Mouse (Mus musculus) stomach, embryonic 15.5 days (tissue): ENCODE measurements around the gene Sel1l. TPM values are rescaled to one million over a fixed set of nuclear protein-coding genes. Genes with fewer than 3 reads are reported as not detected.
A peak's percentile ranks its signal among the peaks of the same experiment; 100 is the strongest.

Source experiments
- ATAC-seq: fragments of 200-750 bp; cut with Nextera tagmentation; 2 replicates; pipeline ENCODE4 v1.8.0; 2017; ENCODE audit warnings: low read depth, moderate number of reproducible peaks, moderate TSS enrichment; ENCODE audit not compliant: insufficient read depth, low FRiP score
- H3K27ac ChIP-seq: fragments of 300-500 bp; sonication (generic); 2 replicates; pipeline ENCODE4 v1.5.1; 2015; ENCODE audit warnings: mild to moderate bottlenecking, inconsistent platforms
- H3K27me3 ChIP-seq: fragments of 300-500 bp; sonication (generic); replicated peaks from 2 replicates; pipeline ENCODE4 v1.6.1; 2015; ENCODE audit warnings: inconsistent platforms
- H3K36me3 ChIP-seq: fragments of 300-500 bp; sonication (generic); 2 replicates; pipeline ENCODE4 v1.6.1; 2015; ENCODE audit warnings: inconsistent platforms
- H3K4me1 ChIP-seq: fragments of 300-500 bp; sonication (generic); 2 replicates; pipeline ENCODE4 v1.6.1; 2015; ENCODE audit warnings: inconsistent platforms
- H3K4me2 ChIP-seq: fragments of 300-500 bp; sonication (generic); 2 replicates; pipeline ENCODE4 v1.6.1; 2015; ENCODE audit warnings: mild to moderate bottlenecking, inconsistent platforms
- H3K4me3 ChIP-seq: fragments of 300-500 bp; sonication (generic); replicated peaks from 2 replicates; pipeline ENCODE4 v1.5.1; 2015; ENCODE audit warnings: inconsistent platforms
- H3K9ac ChIP-seq: fragments of 300-500 bp; sonication (generic); 2 replicates; pipeline ENCODE4 v1.6.1; 2015; ENCODE audit warnings: inconsistent platforms
- H3K9me3 ChIP-seq: fragments of 300-500 bp; sonication (generic); 2 replicates; pipeline ENCODE4 v1.6.1; 2016; ENCODE audit warnings: inconsistent platforms
- WGBS: fragments of 180-500 bp; shearing (Covaris S2); methylation state at CpG from one replicate; pipeline ENCODE4 v1.1.7; 2015; 5-methylcytosine and 5-hydroxymethylcytosine counted together
- microRNA-seq: library from miRNA; unstranded; fragments of <30 nt; microRNA quantifications from one replicate; pipeline ENCODE4, GENCODE M21; 2016
- polyA plus RNA-seq: library from polyadenylated mRNA; unstranded; fragments of >200 nt; fragmentation: Nextera tagmentation; extraction: Ambion mirVana; gene quantifications from 2 replicates; pipeline ENCODE4 v1.2.1, GENCODE M21; 2015

The Sel1l gene
- polyA plus RNA-seq, 1 experiment from 2014 or later, result 133 TPM

DNA sequence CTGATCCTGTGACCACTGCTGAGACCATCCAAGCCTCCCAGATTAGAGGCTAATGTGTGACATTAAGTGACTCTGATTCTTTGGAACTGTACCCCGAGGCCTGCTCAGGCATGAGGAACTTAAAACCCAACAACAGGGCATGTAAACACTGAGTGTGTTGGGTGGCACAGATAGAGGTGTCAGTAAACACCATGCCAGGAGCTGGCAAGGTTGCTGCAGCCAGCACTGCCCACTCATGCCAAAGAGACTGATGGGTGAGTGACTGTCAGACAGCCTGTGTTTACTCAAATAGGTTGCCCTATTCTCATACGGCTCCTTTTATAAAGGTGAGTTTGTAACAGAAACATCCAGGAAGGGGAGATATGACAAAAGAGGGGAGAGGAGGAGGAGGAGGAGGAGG, 80.1 kb downstream of the Sel1l start:
- H3K27me3 ChIP-seq, result no peaks in the 10 kb centered on the region
- 58% methylated on average over 2 of the region's 2 CpGs for WGBS
- H3K36me3 ChIP-seq, result no peaks in the 10 kb centered on the region
- H3K27ac ChIP-seq, result no peak overlapping the region
- H3K4me2 ChIP-seq, result no peak overlapping the region
- ATAC-seq, result no peak
- H3K9ac ChIP-seq, result no peak overlapping the region
- peaks cover 13% of the 10 kb centered on the region; the same call in 1 of the 2 replicates for H3K4me1 ChIP-seq
- H3K9me3 ChIP-seq, result no peaks in the 10 kb centered on the region
- no peak overlapping the region for H3K4me3 ChIP-seq

DNA sequence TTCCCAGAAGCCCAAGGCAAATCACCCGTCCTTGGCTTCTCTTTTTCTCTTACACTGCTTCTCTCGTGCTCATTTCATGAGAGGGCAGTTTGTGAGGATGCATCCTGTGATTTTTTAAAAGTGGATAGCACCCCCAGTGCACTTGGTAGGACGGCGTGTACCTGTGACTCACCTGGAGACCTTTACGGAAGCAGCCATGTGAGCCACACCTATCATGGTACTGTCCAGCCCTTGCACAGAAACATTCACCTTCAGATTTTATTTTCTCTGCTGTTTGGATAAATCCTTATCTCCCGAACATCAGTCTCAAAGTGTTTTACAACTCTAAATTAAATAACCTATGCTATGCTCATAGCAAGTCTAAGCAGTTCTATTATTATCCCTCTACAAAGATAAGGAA, 80.8 kb downstream of the Sel1l start:
- no peak for ATAC-seq
- Histone ChIP-seq H3K27ac (no peak overlapping the region), H3K4me2 (no peak overlapping the region), H3K4me3 (no peak overlapping the region), H3K36me3 (no peaks in the 10 kb centered on the region), H3K27me3 (no peaks in the 10 kb centered on the region), H3K9ac (no peak overlapping the region), H3K4me1 (peaks cover 13% of the 10 kb centered on the region; the same call in 1 of the 2 replicates), H3K9me3 (no peaks in the 10 kb centered on the region)
- 68% methylated on average over 6 of the region's 6 CpGs for WGBS

DNA sequence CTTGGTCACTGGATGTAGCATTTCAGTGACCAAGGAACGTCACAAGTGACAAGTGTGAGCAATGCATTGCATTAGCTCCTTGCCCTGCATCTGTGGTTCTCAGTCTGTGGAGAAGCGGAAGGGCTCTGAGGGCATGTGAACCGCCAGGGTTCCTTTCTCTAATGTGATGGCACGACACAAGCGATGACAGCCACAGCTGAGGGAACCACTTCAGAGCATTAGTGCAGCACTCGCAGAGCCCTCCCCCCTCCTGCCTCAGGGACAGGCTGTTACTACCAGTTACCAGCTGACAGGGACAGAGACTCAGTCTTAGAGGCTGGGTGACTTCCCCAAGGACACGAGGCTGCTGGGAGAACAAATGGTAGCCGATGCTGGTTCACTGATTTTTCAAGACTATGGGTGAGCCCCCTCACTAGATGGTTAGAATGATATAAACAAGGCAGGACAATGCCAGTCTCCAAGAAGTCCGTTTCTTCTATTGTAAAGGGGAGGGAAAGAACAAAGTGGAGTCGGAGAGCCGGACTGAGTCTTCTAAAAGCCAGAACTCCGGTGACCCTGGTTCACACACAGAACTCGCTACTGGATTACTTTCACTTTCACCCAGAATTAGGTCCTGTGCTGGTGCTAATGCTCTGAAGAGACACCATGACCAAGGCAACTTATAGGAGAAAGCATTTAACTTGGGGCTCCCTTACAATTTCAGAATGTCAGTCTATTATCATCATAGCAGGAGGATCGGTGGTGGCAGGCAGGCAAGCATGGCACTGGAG, 82.4 kb downstream of the Sel1l start:
- peak; percentile 36; the same call in 1 of the 2 replicates for ATAC-seq
- no peaks in the 10 kb centered on the region for H3K27me3 ChIP-seq
- H3K9ac ChIP-seq, result no peak overlapping the region
- no peaks in the 10 kb centered on the region for H3K36me3 ChIP-seq
- WGBS, result 53% methylated on average over 14 of the region's 14 CpGs
- peaks cover 13% of the 10 kb centered on the region; the same call in 1 of the 2 replicates for H3K4me1 ChIP-seq
- no peak overlapping the region for H3K27ac ChIP-seq
- H3K4me3 ChIP-seq, result no peak overlapping the region
- no peaks in the 10 kb centered on the region for H3K9me3 ChIP-seq
- peak overlapping the region; percentile 16 for H3K4me2 ChIP-seq

DNA sequence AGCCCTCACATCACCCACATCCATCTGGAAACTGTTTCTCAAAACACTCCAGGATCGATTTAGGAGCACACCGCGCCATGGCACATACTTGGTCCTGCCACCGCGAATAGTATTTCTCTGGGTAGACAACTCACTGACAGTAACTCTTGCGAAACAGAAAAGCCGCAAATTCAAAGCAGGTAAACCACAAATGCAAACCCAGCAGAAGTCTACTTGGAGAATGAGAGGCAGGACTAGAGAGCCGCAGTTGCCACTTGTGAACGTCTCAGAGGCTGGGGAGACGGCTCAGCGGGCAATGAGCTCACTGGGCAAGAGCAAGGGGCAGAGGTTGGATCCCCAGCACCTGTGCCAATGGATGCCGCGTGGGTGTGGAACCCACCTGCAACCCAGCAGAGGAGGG, 83.5 kb downstream of the Sel1l start:
- H3K4me1 ChIP-seq, result peaks cover 13% of the 10 kb centered on the region; the same call in 1 of the 2 replicates
- H3K9ac ChIP-seq, result no peak overlapping the region
- H3K27me3 ChIP-seq, result no peaks in the 10 kb centered on the region
- ATAC-seq, result no peak
- no peak overlapping the region for H3K27ac ChIP-seq
- H3K4me3 ChIP-seq, result no peak overlapping the region
- WGBS, result 53% methylated on average over 13 of the region's 13 CpGs
- H3K36me3 ChIP-seq, result no peaks in the 10 kb centered on the region
- no peak overlapping the region for H3K4me2 ChIP-seq
- no peaks in the 10 kb centered on the region for H3K9me3 ChIP-seq

DNA sequence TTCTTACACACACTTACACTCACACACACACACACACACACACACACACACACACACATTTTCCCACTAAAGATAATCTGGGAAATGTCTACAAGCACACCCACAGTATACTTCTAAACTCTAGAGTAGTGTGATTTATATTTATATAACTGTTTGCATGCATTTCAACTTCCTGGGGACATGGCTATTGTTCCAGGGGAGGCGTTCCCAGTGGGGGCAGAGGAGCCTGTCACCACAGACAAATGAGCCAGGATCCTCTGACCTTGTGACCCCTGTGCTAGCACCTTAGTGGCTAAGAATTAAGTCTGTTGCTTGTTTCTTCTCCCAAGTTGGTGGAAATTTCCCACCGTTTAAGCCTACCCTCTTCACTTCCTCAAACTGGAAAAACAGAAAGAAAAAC, 83.9 kb downstream of the Sel1l start:
- no peaks in the 10 kb centered on the region for H3K9me3 ChIP-seq
- no peak for ATAC-seq
- 11% methylated on average over 2 of the region's 2 CpGs for WGBS
- H3K4me1 ChIP-seq, result peaks cover 13% of the 10 kb centered on the region; the same call in 1 of the 2 replicates
- no peak overlapping the region for H3K4me3 ChIP-seq
- no peaks in the 10 kb centered on the region for H3K27me3 ChIP-seq
- no peaks in the 10 kb centered on the region for H3K36me3 ChIP-seq
- no peak overlapping the region for H3K9ac ChIP-seq
- no peak overlapping the region for H3K4me2 ChIP-seq
- H3K27ac ChIP-seq, result no peak overlapping the region

DNA sequence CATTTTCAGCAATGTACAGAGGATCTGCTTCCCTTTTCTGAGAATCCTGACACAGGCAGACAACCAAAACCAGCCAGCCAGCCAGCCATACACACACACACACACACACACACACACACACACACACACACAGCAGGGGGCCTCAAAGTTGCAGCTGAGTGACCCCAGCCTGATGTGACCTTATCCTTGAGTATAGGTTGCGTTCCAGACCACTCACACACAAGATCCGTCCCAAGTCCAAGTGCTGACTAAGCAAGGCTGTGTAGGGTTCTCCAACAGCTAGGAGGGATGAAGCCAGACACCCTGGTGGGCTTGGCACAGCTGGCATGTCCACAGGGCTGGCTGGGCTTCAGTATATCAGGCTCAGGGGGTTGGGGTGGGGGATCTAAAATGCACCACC, 84.5 kb downstream of the Sel1l start:
- Histone ChIP-seq H3K9ac (no peak overlapping the region), H3K27ac (no peak overlapping the region), H3K36me3 (no peaks in the 10 kb centered on the region), H3K4me3 (no peak overlapping the region), H3K4me2 (no peak overlapping the region), H3K27me3 (no peaks in the 10 kb centered on the region), H3K4me1 (peaks cover 13% of the 10 kb centered on the region; the same call in 1 of the 2 replicates), H3K9me3 (no peaks in the 10 kb centered on the region)
- no peak for ATAC-seq
- 72% methylated on average over 2 of the region's 2 CpGs for WGBS

DNA sequence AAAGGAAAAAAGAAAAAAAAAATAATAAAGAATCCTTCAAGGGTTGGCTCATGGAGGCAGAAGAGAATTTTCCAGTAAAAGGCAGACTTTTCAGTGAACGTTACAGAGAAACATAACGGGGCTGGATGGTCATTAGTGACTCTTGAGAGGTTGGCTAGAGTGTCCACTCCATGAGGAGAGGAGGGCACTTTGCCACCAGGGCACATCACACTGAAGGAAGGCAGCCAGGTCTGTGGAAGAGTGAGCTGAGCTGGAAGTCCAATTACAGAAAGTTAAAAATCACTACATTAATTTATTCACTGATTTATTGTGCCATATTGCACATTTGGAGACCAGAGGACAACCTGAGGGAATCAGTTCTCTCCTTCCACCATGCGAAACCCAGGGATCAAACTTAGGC, 89.1 kb downstream of the Sel1l start:
- Histone ChIP-seq H3K4me1 (0 out of 2 replicates have a peak, but pooled peaks cover 6% of the 10 kb centered on the region), H3K4me2 (no peak overlapping the region), H3K27ac (no peak overlapping the region), H3K9me3 (no peaks in the 10 kb centered on the region), H3K27me3 (no peaks in the 10 kb centered on the region), H3K36me3 (no peaks in the 10 kb centered on the region), H3K4me3 (no peak overlapping the region), H3K9ac (no peak overlapping the region)
- ATAC-seq, result no peak
- WGBS, result 85% methylated on average over 3 of the region's 3 CpGs

DNA sequence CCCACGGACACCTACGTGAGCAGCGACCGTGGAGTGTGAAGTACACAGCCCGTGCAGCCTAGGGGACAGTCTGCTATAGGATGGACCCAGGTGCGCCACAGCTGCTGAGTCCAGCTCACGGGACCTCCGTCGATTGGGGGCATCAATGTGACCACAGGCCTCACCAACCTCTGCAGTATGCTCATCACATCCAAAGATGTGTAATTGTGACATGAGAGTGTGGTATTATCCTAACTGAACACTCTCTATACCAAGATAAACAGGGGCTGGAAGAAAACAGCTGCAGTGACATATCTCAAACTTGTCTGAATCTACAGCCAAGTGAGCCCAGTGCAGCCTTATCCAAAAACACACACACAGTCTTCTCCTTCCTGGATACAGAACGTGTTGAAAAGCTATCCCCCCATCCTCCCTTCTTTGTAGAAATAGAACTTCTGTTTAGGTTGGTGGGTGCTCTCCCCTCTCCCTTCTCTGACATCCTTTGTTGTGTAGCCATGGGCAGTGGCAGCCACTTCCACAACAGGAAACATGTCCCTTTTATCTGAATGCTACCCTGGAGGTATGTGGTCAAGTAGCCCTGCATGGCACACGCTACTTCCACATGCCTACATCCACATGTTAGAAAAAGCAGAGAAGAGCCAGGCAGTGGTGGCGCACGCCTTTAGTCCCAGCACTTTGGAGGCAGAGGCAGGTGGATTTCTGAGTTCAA, 90.9 kb downstream of the Sel1l start:
- no peaks in the 10 kb centered on the region for H3K4me1 ChIP-seq
- H3K9me3 ChIP-seq, result no peaks in the 10 kb centered on the region
- no peaks in the 10 kb centered on the region for H3K36me3 ChIP-seq
- no peak overlapping the region for H3K4me2 ChIP-seq
- WGBS, result 86% methylated on average over 13 of the region's 13 CpGs
- no peak overlapping the region for H3K27ac ChIP-seq
- ATAC-seq, result peak; percentile 51; the same call in 1 of the 2 replicates
- H3K4me3 ChIP-seq, result no peak overlapping the region
- H3K27me3 ChIP-seq, result no peaks in the 10 kb centered on the region
- no peak overlapping the region for H3K9ac ChIP-seq

DNA sequence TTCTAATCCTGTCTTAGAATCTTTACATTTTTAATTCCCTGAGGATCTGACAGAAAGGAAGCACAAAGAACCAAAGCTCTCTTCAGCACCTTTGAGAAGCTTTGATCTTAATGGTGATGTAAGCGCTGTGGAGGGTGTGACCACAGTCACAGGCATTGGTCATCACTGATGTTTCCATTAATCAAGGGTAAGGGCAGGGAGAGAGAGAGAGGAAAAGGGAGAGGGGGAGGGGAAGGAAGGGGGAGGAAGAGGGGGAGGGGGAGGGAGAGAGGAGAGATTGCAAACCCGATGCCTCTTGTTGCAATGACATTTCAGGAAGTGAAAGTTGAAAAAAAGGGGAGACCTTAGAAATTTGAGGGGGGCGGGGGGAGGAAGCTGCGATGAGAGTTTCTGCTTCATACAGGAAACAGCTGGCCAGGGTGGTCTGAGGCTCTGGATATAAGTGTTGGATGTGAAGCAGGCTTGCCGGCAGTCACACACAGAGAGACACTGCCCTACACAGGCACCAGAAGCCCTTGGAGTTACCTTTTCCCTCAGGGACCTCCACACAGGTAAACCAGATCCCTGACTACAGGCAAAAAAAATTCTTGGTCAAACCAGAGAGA, 92.3 kb downstream of the Sel1l start:
- Histone ChIP-seq H3K4me1 (no peaks in the 10 kb centered on the region), H3K4me3 (no peak overlapping the region), H3K4me2 (no peak overlapping the region), H3K36me3 (no peaks in the 10 kb centered on the region), H3K9me3 (no peaks in the 10 kb centered on the region), H3K27me3 (no peaks in the 10 kb centered on the region), H3K9ac (no peak overlapping the region), H3K27ac (no peak overlapping the region)
- no peak for ATAC-seq
- 11% methylated on average over 5 of the region's 5 CpGs for WGBS

Small RNAs within 50 kb of the gene (microRNA-seq; reads per million reads assigned to microRNA genes)
- gene Gm22015, result not detected

Other genes with a start within 250 kb of the Sel1l start
- 9.8 and 11.1 TPM in 2 replicates for gene Ston2, start 60.8 kb downstream of the Sel1l start, polyA plus RNA-seq